Mouse (Mus musculus): Measurements from ENCODE around the gene Rapgefl1.

Rapgefl1 gene

GRCm38 (mm10) chr11:98858759-98859731, 22.5 kb downstream of the Rapgefl1 start:
- Histone ChIP-seq H3K4me3 (replicated peaks; ENCODE audit: low read length) (peak overlapping the region; percentile 24; the same call in 1 of the 2 replicates), H3K36me3 (ENCODE audit: insufficient read depth, low read length) (no peaks in the 10 kb centered on the region), H3K27me3 (ENCODE audit: insufficient read depth, low read length) (no peaks in the 10 kb centered on the region), H3K9me3 (ENCODE audit: low read length) (no peaks in the 10 kb centered on the region), H3K4me1 (replicated peaks; ENCODE audit: low read depth, low read length) (peaks cover 26% of the 10 kb centered on the region)
- TF ChIP-seq NANOG (IDR thresholded peaks at IDR 0.05; ENCODE audit: borderline replicate concordance, low read length) (no peak), CTCF (conservative IDR thresholded peaks at IDR 0.05; ENCODE audit: low read length) (peak; percentile 83)

GRCm38 (mm10) chr11:98863028-98863750, 26.6 kb downstream of the Rapgefl1 start, which contains the start of gene Wipf2:
TSS of gene Wipf2 (plus strand) at chr11:98863638.
- Histone ChIP-seq H3K27me3 (ENCODE audit: insufficient read depth, low read length) (no peaks in the 10 kb centered on the region), H3K4me3 (replicated peaks; ENCODE audit: low read length) (peak within 1 kb of the TSS; percentile 83), H3K9me3 (ENCODE audit: low read length) (no peaks in the 10 kb centered on the region), H3K4me1 (replicated peaks; ENCODE audit: low read depth, low read length) (peaks cover 28% of the 10 kb centered on the region), H3K36me3 (ENCODE audit: insufficient read depth, low read length) (peaks cover 17% of the 10 kb centered on the region)
- TF ChIP-seq NANOG (IDR thresholded peaks at IDR 0.05; ENCODE audit: borderline replicate concordance, low read length) (no peak), POU5F1 (IDR thresholded peaks at IDR 0.05; ENCODE audit: borderline replicate concordance, low read length) (no peak), CTCF (conservative IDR thresholded peaks at IDR 0.05; ENCODE audit: low read length) (no peak)

GRCm38 (mm10) chr11:98863751-98864429, 27.3 kb downstream of the Rapgefl1 start:
- Histone ChIP-seq H3K9me3 (ENCODE audit: low read length) (no peaks in the 10 kb centered on the region), H3K27me3 (ENCODE audit: insufficient read depth, low read length) (no peaks in the 10 kb centered on the region), H3K4me3 (replicated peaks; ENCODE audit: low read length) (peak overlapping the region; percentile 83), H3K4me1 (replicated peaks; ENCODE audit: low read depth, low read length) (peaks cover 23% of the 10 kb centered on the region), H3K36me3 (ENCODE audit: insufficient read depth, low read length) (peaks cover 21% of the 10 kb centered on the region)
- TF ChIP-seq POU5F1 (IDR thresholded peaks at IDR 0.05; ENCODE audit: borderline replicate concordance, low read length) (no peak), CTCF (conservative IDR thresholded peaks at IDR 0.05; ENCODE audit: low read length) (no peak), NANOG (IDR thresholded peaks at IDR 0.05; ENCODE audit: borderline replicate concordance, low read length) (no peak)

- Histone ChIP-seq H3K4me3 (replicated peaks; ENCODE audit: low read length) (no peak overlapping the region), H3K9me3 (ENCODE audit: low read length) (no peaks in the 10 kb centered on the region), H3K27me3 (ENCODE audit: insufficient read depth, low read length) (no peaks in the 10 kb centered on the region), H3K4me1 (replicated peaks; ENCODE audit: low read depth, low read length) (peaks cover 31% of the 10 kb centered on the region), H3K36me3 (ENCODE audit: insufficient read depth, low read length) (peaks cover 43% of the 10 kb centered on the region)
- TF ChIP-seq CTCF (conservative IDR thresholded peaks at IDR 0.05; ENCODE audit: low read length) (no peak), POU5F1 (IDR thresholded peaks at IDR 0.05; ENCODE audit: borderline replicate concordance, low read length) (no peak), NANOG (IDR thresholded peaks at IDR 0.05; ENCODE audit: borderline replicate concordance, low read length) (no peak)
Observed at GRCm38 (mm10) chr11:98867293-98867692, 30.7 kb downstream of the Rapgefl1 start.

GRCm38 (mm10) chr11:98869906-98870305, 33.3 kb downstream of the Rapgefl1 start:
- TF ChIP-seq NANOG (IDR thresholded peaks at IDR 0.05; ENCODE audit: borderline replicate concordance, low read length): no peak
- no peak for TF ChIP-seq POU5F1 (IDR thresholded peaks at IDR 0.05; ENCODE audit: borderline replicate concordance, low read length)
- no peak for TF ChIP-seq CTCF (conservative IDR thresholded peaks at IDR 0.05; ENCODE audit: low read length)
- Histone ChIP-seq H3K27me3 (ENCODE audit: insufficient read depth, low read length) (no peaks in the 10 kb centered on the region), H3K4me1 (replicated peaks; ENCODE audit: low read depth, low read length) (peaks cover 31% of the 10 kb centered on the region), H3K36me3 (ENCODE audit: insufficient read depth, low read length) (peaks cover 43% of the 10 kb centered on the region), H3K4me3 (replicated peaks; ENCODE audit: low read length) (no peak overlapping the region), H3K9me3 (ENCODE audit: low read length) (no peaks in the 10 kb centered on the region)

GRCm38 (mm10) chr11:98870791-98871190, 34.2 kb downstream of the Rapgefl1 start:
- H3K4me1 ChIP-seq (replicated peaks; ENCODE audit: low read depth, low read length): peaks cover 34% of the 10 kb centered on the region
- H3K9me3 ChIP-seq (ENCODE audit: low read length): no peaks in the 10 kb centered on the region
- no peaks in the 10 kb centered on the region for H3K27me3 ChIP-seq (ENCODE audit: insufficient read depth, low read length)
- no peak for TF ChIP-seq NANOG (IDR thresholded peaks at IDR 0.05; ENCODE audit: borderline replicate concordance, low read length)
- TF ChIP-seq CTCF (conservative IDR thresholded peaks at IDR 0.05; ENCODE audit: low read length): no peak
- TF ChIP-seq POU5F1 (IDR thresholded peaks at IDR 0.05; ENCODE audit: borderline replicate concordance, low read length): no peak
- peaks cover 43% of the 10 kb centered on the region for H3K36me3 ChIP-seq (ENCODE audit: insufficient read depth, low read length)
- H3K4me3 ChIP-seq (replicated peaks; ENCODE audit: low read length): no peak overlapping the region

- TF ChIP-seq CTCF (conservative IDR thresholded peaks at IDR 0.05; ENCODE audit: low read length): no peak
- no peak for TF ChIP-seq NANOG (IDR thresholded peaks at IDR 0.05; ENCODE audit: borderline replicate concordance, low read length)
- no peaks in the 10 kb centered on the region for H3K27me3 ChIP-seq (ENCODE audit: insufficient read depth, low read length)
- H3K4me1 ChIP-seq (replicated peaks; ENCODE audit: low read depth, low read length): peaks cover 34% of the 10 kb centered on the region
- H3K36me3 ChIP-seq (ENCODE audit: insufficient read depth, low read length): peaks cover 43% of the 10 kb centered on the region
- no peak overlapping the region for H3K4me3 ChIP-seq (replicated peaks; ENCODE audit: low read length)
- H3K9me3 ChIP-seq (ENCODE audit: low read length): no peaks in the 10 kb centered on the region
Observed at GRCm38 (mm10) chr11:98871416-98871815, 34.8 kb downstream of the Rapgefl1 start.

GRCm38 (mm10) chr11:98872040-98872439, 35.5 kb downstream of the Rapgefl1 start:
- no peak overlapping the region for H3K4me3 ChIP-seq (replicated peaks; ENCODE audit: low read length)
- no peaks in the 10 kb centered on the region for H3K27me3 ChIP-seq (ENCODE audit: insufficient read depth, low read length)
- H3K9me3 ChIP-seq (ENCODE audit: low read length): no peaks in the 10 kb centered on the region
- peaks cover 34% of the 10 kb centered on the region for H3K4me1 ChIP-seq (replicated peaks; ENCODE audit: low read depth, low read length)
- peaks cover 37% of the 10 kb centered on the region for H3K36me3 ChIP-seq (ENCODE audit: insufficient read depth, low read length)
- no peak for TF ChIP-seq POU5F1 (IDR thresholded peaks at IDR 0.05; ENCODE audit: borderline replicate concordance, low read length)
- TF ChIP-seq CTCF (conservative IDR thresholded peaks at IDR 0.05; ENCODE audit: low read length): no peak
- TF ChIP-seq NANOG (IDR thresholded peaks at IDR 0.05; ENCODE audit: borderline replicate concordance, low read length): no peak
